Mouse (Mus musculus) CH12.LX (cell line): ENCODE measurements around the gene Dgkd. TPM values are rescaled to one million over a fixed set of nuclear protein-coding genes. Genes with fewer than 3 reads are reported as not detected.
A peak's percentile ranks its signal among the peaks of the same experiment; 100 is the strongest.

Experiments used
- DNase-seq: peaks from one replicate; pipeline ENCODE4 v3.0.0-alpha.2; 2013; ENCODE audit errors: extremely low read depth
- H3K27ac ChIP-seq: 2 replicates; pipeline ENCODE4 v1.5.1; 2012; ENCODE audit warnings: low read depth, mild to moderate bottlenecking, control low read depth, moderate library complexity; ENCODE audit not compliant: insufficient read depth
- H3K27me3 ChIP-seq: replicated peaks from 2 replicates; pipeline ENCODE3; 2012; ENCODE audit warnings: inconsistent platforms
- H3K36me3 ChIP-seq, 2 experiments: replicated peaks in 1 of 2; 2 replicates each; pipeline versions ENCODE3 to v1.6.1; 2012; ENCODE audit warnings: inconsistent platforms in 1 of 2, low read length in 1 of 2, mild to moderate bottlenecking in 1 of 2, mixed read lengths in 1 of 2, moderate library complexity in 1 of 2; ENCODE audit not compliant: control insufficient read depth in 1 of 2, insufficient read depth in 1 of 2
- H3K4me1 ChIP-seq, 2 experiments: 2 replicates each; pipeline ENCODE4 v1.6.1; 2012; ENCODE audit warnings: inconsistent platforms in 1 of 2, moderate library complexity in 1 of 2; ENCODE audit not compliant: insufficient read depth in 2 of 2, control insufficient read depth in 1 of 2
- H3K4me2 ChIP-seq: 2 replicates; pipeline ENCODE4 v1.6.1; 2012; ENCODE audit warnings: low read depth, mild to moderate bottlenecking, control low read depth; ENCODE audit not compliant: poor library complexity, insufficient read depth, severe bottlenecking
- H3K4me3 ChIP-seq, 3 experiments: fragments of 150-350 bp in 1 of 3; sonication (generic) in 1 of 3; replicated peaks in 1 of 3; 2 replicates each; pipeline versions ENCODE3 to v1.5.1; 2011 to 2012; ENCODE audit warnings: low read depth in 2 of 3, low read length in 2 of 3, mild to moderate bottlenecking in 2 of 3, moderate library complexity in 2 of 3, control low read depth in 1 of 3, improper control_type of control experiment in 1 of 3, inconsistent platforms in 1 of 3, mixed read lengths in 1 of 3; ENCODE audit not compliant: poor library complexity in 1 of 3
- H3K79me2 ChIP-seq: replicated peaks from 2 replicates; pipeline ENCODE4 v1.6.1; 2012; ENCODE audit warnings: mild to moderate bottlenecking, moderate library complexity; ENCODE audit not compliant: control insufficient read depth, poor library complexity, insufficient read depth, severe bottlenecking; ENCODE audit errors: extremely low read depth
- H3K9ac ChIP-seq: 2 replicates; pipeline ENCODE4 v1.6.1; 2012; ENCODE audit warnings: low read depth, mild to moderate bottlenecking, control low read depth, moderate library complexity; ENCODE audit not compliant: insufficient read depth
- H3K9me3 ChIP-seq: replicated peaks from 2 replicates; pipeline ENCODE3; 2012; ENCODE audit warnings: low read length, inconsistent platforms, mixed read lengths
- BHLHE40 ChIP-seq: IDR thresholded peaks from 2 replicates; pipeline ENCODE4 v1.6.1; 2011; ENCODE audit warnings: mild to moderate bottlenecking, low read depth, low read length, improper control_type of control experiment
- CHD1 ChIP-seq: IDR thresholded peaks from 2 replicates; pipeline ENCODE4 v1.6.1; 2012; ENCODE audit warnings: low read depth, low read length, improper control_type of control experiment, inconsistent platforms
- CHD2 ChIP-seq: IDR thresholded peaks from 2 replicates; pipeline ENCODE4 v1.6.1; 2011; ENCODE audit warnings: low read length, improper control_type of control experiment
- E2F4 ChIP-seq: IDR thresholded peaks from 2 replicates; pipeline ENCODE4 v1.6.1; 2011; ENCODE audit warnings: low read depth, low read length, improper control_type of control experiment; ENCODE audit not compliant: insufficient replicate concordance
- ELF1 ChIP-seq: IDR thresholded peaks from 2 replicates; pipeline ENCODE4 v1.6.1; 2014; ENCODE audit warnings: low read depth, mild to moderate bottlenecking, inconsistent platforms, low read length, improper control_type of control experiment
- EP300 ChIP-seq: IDR thresholded peaks from 2 replicates; pipeline ENCODE4 v1.6.1; 2011; ENCODE audit warnings: low read length, improper control_type of control experiment
- ETS1 ChIP-seq: conservative IDR thresholded peaks from 2 replicates; pipeline ENCODE4 v1.6.1; 2012; ENCODE audit warnings: low read depth, mild to moderate bottlenecking, inconsistent platforms, low read length, improper control_type of control experiment, moderate library complexity
- HCFC1 ChIP-seq: IDR thresholded peaks from 2 replicates; pipeline ENCODE4 v1.6.1; 2012; ENCODE audit warnings: low read depth, mild to moderate bottlenecking, inconsistent platforms, low read length, improper control_type of control experiment
- IRF4 ChIP-seq: IDR thresholded peaks from 2 replicates; pipeline ENCODE4 v1.6.1; 2014; ENCODE audit warnings: low read depth, mild to moderate bottlenecking, inconsistent platforms, low read length, improper control_type of control experiment
- JUN ChIP-seq: IDR thresholded peaks from 2 replicates; pipeline ENCODE4 v1.6.1; 2011; ENCODE audit warnings: low read depth, mild to moderate bottlenecking, low read length, improper control_type of control experiment, moderate library complexity; ENCODE audit not compliant: insufficient read depth
- KAT2A ChIP-seq: IDR thresholded peaks from 2 replicates; pipeline ENCODE4 v1.6.1; 2012; ENCODE audit warnings: low read length, improper control_type of control experiment, inconsistent platforms; ENCODE audit not compliant: insufficient replicate concordance
- MAX ChIP-seq: IDR thresholded peaks from 2 replicates; pipeline ENCODE4 v1.6.1; 2011; ENCODE audit warnings: low read length, improper control_type of control experiment
- MAZ ChIP-seq: IDR thresholded peaks from 2 replicates; pipeline ENCODE4 v1.6.1; 2012; ENCODE audit warnings: low read depth, mild to moderate bottlenecking, inconsistent platforms, low read length, improper control_type of control experiment, moderate library complexity
- MEF2A ChIP-seq: IDR thresholded peaks from 2 replicates; pipeline ENCODE4 v1.6.1; 2014; ENCODE audit warnings: low read depth, mild to moderate bottlenecking, inconsistent platforms, low read length, improper control_type of control experiment, borderline replicate concordance
- MYC ChIP-seq: IDR thresholded peaks from 2 replicates; pipeline ENCODE4 v1.6.1; 2011; ENCODE audit warnings: low read depth, mild to moderate bottlenecking, improper control_type of control experiment, low read length
- POLR2A ChIP-seq: IDR thresholded peaks from 2 replicates; pipeline ENCODE4 v1.6.1; 2011; ENCODE audit warnings: low read depth, mild to moderate bottlenecking, improper control_type of control experiment, low read length
- POLR2AphosphoS2 ChIP-seq: IDR thresholded peaks from 2 replicates; pipeline ENCODE4 v1.6.1; 2011; ENCODE audit warnings: low read depth, low read length, improper control_type of control experiment
- RAD21 ChIP-seq: IDR thresholded peaks from 2 replicates; pipeline ENCODE4 v1.6.1; 2011; ENCODE audit warnings: low read depth, mild to moderate bottlenecking, low read length, improper control_type of control experiment, moderate library complexity
- SIN3A ChIP-seq: IDR thresholded peaks from 2 replicates; pipeline ENCODE4 v1.6.1; 2012; ENCODE audit warnings: low read length, improper control_type of control experiment, inconsistent platforms
- SMC3 ChIP-seq: IDR thresholded peaks from 2 replicates; pipeline ENCODE4 v1.6.1; 2011; ENCODE audit warnings: low read depth, low read length, improper control_type of control experiment
- TCF12 ChIP-seq: IDR thresholded peaks from 2 replicates; pipeline ENCODE4 v1.6.1; 2014; ENCODE audit warnings: low read depth, mild to moderate bottlenecking, inconsistent platforms, low read length, improper control_type of control experiment
- ZC3H11A ChIP-seq: IDR thresholded peaks from 2 replicates; pipeline ENCODE4 v1.6.1; 2012; ENCODE audit warnings: low read depth, mild to moderate bottlenecking, inconsistent platforms, low read length, improper control_type of control experiment
- ZKSCAN1 ChIP-seq: IDR thresholded peaks from 2 replicates; pipeline ENCODE4 v1.6.1; 2012; ENCODE audit warnings: low read depth, inconsistent platforms, low read length, improper control_type of control experiment, borderline replicate concordance
- ZNF384 ChIP-seq: IDR thresholded peaks from 2 replicates; pipeline ENCODE4 v1.6.1; 2012; ENCODE audit warnings: low read depth, low read length, improper control_type of control experiment, inconsistent platforms
- dilution Hi-C: fragments of 300-500 bp; cut with MboI; formaldehyde crosslinking; loops from 2 replicates; pipeline ENCODE4 v1.14.3; 2020; ENCODE audit warnings: low sequenced_read_pairs; ENCODE audit not compliant: extremely low pct_unique_long_range_greater_than_20kb, extremely low pct_ligation_motif_present
- in situ Hi-C: fragments of 300-500 bp; cut with MboI; formaldehyde crosslinking; loops from 3 replicates; pipeline ENCODE4 v1.14.3; 2019; ENCODE audit warnings: low sequenced_read_pairs, low pct_ligation_motif_present, low pct_unique_long_range_greater_than_20kb, mixed read lengths
- polyA plus RNA-seq: library from polyadenylated mRNA; unstranded; fragments of >175 nt; gene quantifications from 2 replicates; pipeline ENCODE4 v1.2.1, GENCODE M21; 2012; ENCODE audit warnings: low read depth; ENCODE audit not compliant: insufficient read length
- total RNA-seq, 2 experiments: library from RNA; depleted of rRNA; stranded (reverse); fragments of 300-350 nt in 1 of 2; fragments of >200 nt in 1 of 2; gene quantifications; 2 replicates each; pipeline ENCODE4 v1.2.3; 2012 to 2014

Dgkd gene
- total and polyA plus RNA-seq, 3 experiments: 57.5 to 89.9 (median 73.8) TPM

DNA sequence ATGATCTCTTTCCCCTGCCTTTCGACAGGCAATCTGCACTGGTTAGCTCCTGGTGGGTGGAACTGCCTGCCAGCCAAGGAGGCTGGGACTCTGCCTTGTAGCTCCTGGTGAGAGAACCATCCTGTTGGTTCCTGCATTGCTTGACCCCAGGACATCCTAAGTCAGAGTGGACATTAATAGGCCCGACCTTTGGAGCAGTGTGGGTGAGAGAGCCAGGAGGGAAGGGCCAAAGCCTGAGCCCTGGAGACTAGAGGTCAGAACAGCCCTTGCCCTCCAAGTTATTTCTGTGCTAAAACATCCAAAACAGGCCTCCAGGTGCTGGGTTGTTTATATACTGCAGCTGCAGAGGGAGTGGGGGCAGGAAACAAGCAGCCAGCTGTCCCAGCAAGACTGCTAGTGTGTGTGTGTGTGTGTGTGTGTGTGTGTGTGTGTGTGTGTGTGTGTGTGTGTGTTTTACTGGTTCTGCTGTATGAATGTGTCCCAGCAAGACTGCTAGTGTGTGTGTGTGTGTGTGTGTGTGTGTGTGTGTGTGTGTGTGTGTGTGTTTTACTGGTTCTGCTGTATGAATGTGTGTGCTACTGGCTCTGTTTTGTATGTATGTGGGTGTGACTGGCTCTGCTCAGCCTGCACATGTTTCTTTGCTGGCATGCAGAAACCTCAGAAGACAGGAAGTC, 6.1 kb upstream of the Dgkd start:
- H3K36me3 ChIP-seq: no peaks in the 10 kb centered on the region
- peak; percentile 73 for DNase-seq
- H3K4me2 ChIP-seq: no peak overlapping the region
- dilution Hi-C loops: no loop called here
- no peaks in the 10 kb centered on the region for H3K79me2 ChIP-seq
- H3K27ac ChIP-seq: peak overlapping the region; percentile 78
- no peak overlapping the region for H3K4me3 ChIP-seq
- TF ChIP-seq ZC3H11A (no peak), TCF12 (peak; percentile 99), CHD1 (no peak), EP300 (peak; percentile 62; the same call in 1 of the 2 replicates), POLR2AphosphoS2 (no peak), MEF2A (peak; percentile 95), HCFC1 (no peak), BHLHE40 (peak; percentile 78), IRF4 (peak; percentile 30; the same call in 1 of the 2 replicates), SIN3A (0 out of 2 replicates have a peak, but pooled peaks have one; percentile 54), ETS1 (peak; percentile 78), E2F4 (no peak), RAD21 (no peak), ZNF384 (no peak), CHD2 (peak; percentile 53; the same call in 1 of the 2 replicates), SMC3 (no peak), MAZ (0 out of 2 replicates have a peak, but pooled peaks have one; percentile 36), MAX (peak; percentile 66; the same call in 1 of the 2 replicates)
- TF ChIP-seq, all 38 proteins: peak for 10
- Histone ChIP-seq H3K27me3 (no peaks in the 10 kb centered on the region), H3K9ac (no peak overlapping the region), H3K4me1 (peaks cover 36 to 68% of the 10 kb centered on the region in 2 experiments), H3K9me3 (peaks cover 10% of the 10 kb centered on the region)
- in situ Hi-C loops: no loop called here

DNA sequence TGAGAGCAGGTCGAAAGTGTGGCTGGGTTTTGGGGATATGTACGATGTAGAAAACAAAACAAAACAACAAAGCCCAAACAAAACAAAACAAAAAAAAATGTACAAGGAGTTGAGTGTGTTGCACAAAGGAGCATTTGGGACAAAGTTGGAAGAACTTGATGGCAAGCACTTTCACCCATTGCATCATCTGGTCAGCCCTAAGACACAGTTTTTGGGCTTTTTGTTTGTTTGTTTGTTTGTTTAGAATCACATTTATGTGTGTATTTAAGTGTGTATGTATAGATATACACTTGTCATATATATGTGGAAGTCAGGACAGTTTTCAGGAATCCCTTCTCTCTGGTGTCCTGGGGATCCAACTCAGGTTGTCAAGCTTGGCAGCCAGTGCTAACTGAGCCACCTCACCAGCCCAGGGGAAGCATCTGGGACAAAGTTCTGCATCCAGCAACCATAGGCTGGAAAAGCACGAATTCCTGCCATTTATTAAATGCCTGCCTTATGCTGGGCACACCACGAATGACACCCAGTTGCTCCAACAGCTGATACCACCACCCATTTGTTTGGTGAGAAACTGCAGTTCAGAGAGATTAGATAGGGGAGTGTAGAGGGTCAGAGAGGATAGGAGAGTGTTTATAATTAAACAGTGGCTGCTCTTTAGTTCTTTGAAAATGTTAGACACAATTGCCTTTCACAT, 5.5 kb upstream of the Dgkd start:
- H3K4me3 ChIP-seq: no peak overlapping the region
- in situ Hi-C loops (no loop called here), dilution Hi-C loops (no loop called here)
- no peak for DNase-seq
- peaks cover 10% of the 10 kb centered on the region for H3K9me3 ChIP-seq
- peak overlapping the region; percentile 78 for H3K27ac ChIP-seq
- 0 out of 2 replicates have a peak overlapping the region, but pooled peaks have one; percentile 13 for H3K9ac ChIP-seq
- TF ChIP-seq ETS1 (no peak), SIN3A (peak; percentile 18; the same call in 1 of the 2 replicates), ELF1 (peak; percentile 45; the same call in 1 of the 2 replicates), KAT2A (no peak), ZC3H11A (no peak), CHD2 (no peak), MAZ (no peak), POLR2A (no peak), POLR2AphosphoS2 (no peak), CHD1 (no peak), EP300 (peak; percentile 34; the same call in 1 of the 2 replicates), JUN (no peak), MYC (peak; percentile 69; the same call in 1 of the 2 replicates), IRF4 (no peak), ZKSCAN1 (no peak)
- no peaks in the 10 kb centered on the region for H3K79me2 ChIP-seq
- no peaks in the 10 kb centered on the region for H3K36me3 ChIP-seq
- H3K4me1 ChIP-seq: peaks cover 39 to 75% of the 10 kb centered on the region in 2 experiments
- H3K27me3 ChIP-seq: no peaks in the 10 kb centered on the region
- H3K4me2 ChIP-seq: 0 out of 2 replicates have a peak overlapping the region, but pooled peaks have one; percentile 4
